Mouse (Mus musculus) right cerebral cortex, postnatal 10 days (tissue): ENCODE results near the gene Gm26657.

ENCODE experiments used
- DNase-seq, 2 experiments: peaks; one replicate each; pipeline ENCODE4 v3.0.0; 2021; ENCODE audit warnings: low spot score in 2 of 2

The Gm26657 gene

GRCm38 (mm10) chr4:56740020-56740485, at the start of gene Gm26657:
Gene Gm26657, plus strand, starts transcription at chr4:56740070.
- peak in 1 of 2 experiments; percentile 28 for DNase-seq

GRCm38 (mm10) chr4:56696401-56696800, 43.5 kb upstream of the Gm26657 start:
- DNase-seq = no peak

GRCm38 (mm10) chr4:56698671-56699070, 41.2 kb upstream of the Gm26657 start:
- DNase-seq = no peak

GRCm38 (mm10) chr4:56702234-56702633, 37.6 kb upstream of the Gm26657 start:
- DNase-seq = no peak

GRCm38 (mm10) chr4:56713155-56713554, 26.7 kb upstream of the Gm26657 start:
- DNase-seq = peak; percentile 40 to 54

- no peak for DNase-seq
Measured at GRCm38 (mm10) chr4:56716801-56717200, 23.1 kb upstream of the Gm26657 start.

GRCm38 (mm10) chr4:56717932-56718331, 21.9 kb upstream of the Gm26657 start:
- no peak for DNase-seq

- DNase-seq = peak in 1 of 2 experiments; percentile 19
Measured at GRCm38 (mm10) chr4:56718573-56719442, 21.1 kb upstream of the Gm26657 start.

- peak in 1 of 2 experiments; percentile 10 for DNase-seq
Measured at GRCm38 (mm10) chr4:56719456-56719855, 20.4 kb upstream of the Gm26657 start.

- peak in 1 of 2 experiments; percentile 19 for DNase-seq
Measured at GRCm38 (mm10) chr4:56720403-56720802, 19.5 kb upstream of the Gm26657 start.

- DNase-seq = peak in 1 of 2 experiments; percentile 50
Measured at GRCm38 (mm10) chr4:56721469-56721868, 18.4 kb upstream of the Gm26657 start.

- peak in 1 of 2 experiments; percentile 5 for DNase-seq
Measured at GRCm38 (mm10) chr4:56722346-56722745, 17.5 kb upstream of the Gm26657 start.

- peak in 1 of 2 experiments; percentile 2 for DNase-seq
Measured at GRCm38 (mm10) chr4:56723237-56723636, 16.6 kb upstream of the Gm26657 start.

- peak; percentile 42 to 56 for DNase-seq
Measured at GRCm38 (mm10) chr4:56725839-56726238, 14.0 kb upstream of the Gm26657 start.

- peak in 1 of 2 experiments; percentile 14 for DNase-seq
Measured at GRCm38 (mm10) chr4:56740611-56741010, 741 bp downstream of the Gm26657 start.

GRCm38 (mm10) chr4:56741041-56741493, 1.2 kb downstream of the Gm26657 start, which contains the start of gene Actl7b:
Gene Actl7b, minus strand, starts transcription at chr4:56741443.
- peak in 1 of 2 experiments; percentile 18 for DNase-seq

- DNase-seq = peak in 1 of 2 experiments; percentile 12
Measured at GRCm38 (mm10) chr4:56742698-56743097, 2.8 kb downstream of the Gm26657 start.

GRCm38 (mm10) chr4:56743363-56744195, 3.7 kb downstream of the Gm26657 start, which contains the start of gene Actl7a:
Gene Actl7a, plus strand, starts transcription at chr4:56743413.
- DNase-seq = peak; percentile 18 to 23

- DNase-seq = no peak
Measured at GRCm38 (mm10) chr4:56746345-56746744, 6.5 kb downstream of the Gm26657 start.

GRCm38 (mm10) chr4:56747456-56747855, 7.6 kb downstream of the Gm26657 start:
- DNase-seq = peak in 1 of 2 experiments; percentile 7

- DNase-seq = no peak
Measured at GRCm38 (mm10) chr4:56756021-56756420, 16.2 kb downstream of the Gm26657 start.
